Mouse (Mus musculus) stomach, postnatal 0 days (tissue): ENCODE results near the gene Celf2.

Source experiments
- CTCF ChIP-seq: IDR thresholded peaks from 2 replicates; pipeline ENCODE4 v1.5.1; 2016; ENCODE audit warnings: antibody characterized with exemption, low read depth, mild to moderate bottlenecking, moderate library complexity
- EP300 ChIP-seq: optimal IDR thresholded peaks from 2 replicates; pipeline ENCODE3; 2016; ENCODE audit warnings: antibody characterized with exemption

DNA sequence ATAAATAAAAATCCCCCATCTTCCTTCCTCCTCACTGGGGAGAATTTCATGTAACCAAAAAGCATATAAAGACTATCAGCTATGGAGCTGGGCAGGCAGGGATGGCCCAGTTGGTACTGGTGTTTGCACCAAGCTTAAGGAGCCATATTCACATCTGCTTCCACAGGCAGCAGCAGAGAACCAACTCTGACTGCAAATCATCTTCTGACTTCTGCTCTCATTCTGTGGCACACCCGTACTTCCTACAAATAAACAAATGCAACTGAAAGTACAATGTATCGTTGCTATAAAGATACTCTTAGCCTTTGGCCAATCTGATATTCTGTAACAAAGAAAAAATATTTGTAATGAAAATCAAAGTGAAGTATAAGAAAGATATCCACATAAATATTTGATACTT is 819.7 kb downstream of the Celf2 start:
- no peak for TF ChIP-seq CTCF
- TF ChIP-seq EP300: no peak
